Mouse (Mus musculus) liver, embryonic 14.5 days (tissue): ENCODE data around the gene Selenov.

Source experiments
- CTCF ChIP-seq: IDR thresholded peaks from 2 replicates; pipeline ENCODE4 v1.5.1; 2016; ENCODE audit warnings: antibody characterized with exemption, low read depth, control low read depth
- EP300 ChIP-seq: IDR thresholded peaks from 2 replicates; pipeline ENCODE4 v1.6.1; 2016; ENCODE audit warnings: antibody characterized with exemption, low read depth

DNA sequence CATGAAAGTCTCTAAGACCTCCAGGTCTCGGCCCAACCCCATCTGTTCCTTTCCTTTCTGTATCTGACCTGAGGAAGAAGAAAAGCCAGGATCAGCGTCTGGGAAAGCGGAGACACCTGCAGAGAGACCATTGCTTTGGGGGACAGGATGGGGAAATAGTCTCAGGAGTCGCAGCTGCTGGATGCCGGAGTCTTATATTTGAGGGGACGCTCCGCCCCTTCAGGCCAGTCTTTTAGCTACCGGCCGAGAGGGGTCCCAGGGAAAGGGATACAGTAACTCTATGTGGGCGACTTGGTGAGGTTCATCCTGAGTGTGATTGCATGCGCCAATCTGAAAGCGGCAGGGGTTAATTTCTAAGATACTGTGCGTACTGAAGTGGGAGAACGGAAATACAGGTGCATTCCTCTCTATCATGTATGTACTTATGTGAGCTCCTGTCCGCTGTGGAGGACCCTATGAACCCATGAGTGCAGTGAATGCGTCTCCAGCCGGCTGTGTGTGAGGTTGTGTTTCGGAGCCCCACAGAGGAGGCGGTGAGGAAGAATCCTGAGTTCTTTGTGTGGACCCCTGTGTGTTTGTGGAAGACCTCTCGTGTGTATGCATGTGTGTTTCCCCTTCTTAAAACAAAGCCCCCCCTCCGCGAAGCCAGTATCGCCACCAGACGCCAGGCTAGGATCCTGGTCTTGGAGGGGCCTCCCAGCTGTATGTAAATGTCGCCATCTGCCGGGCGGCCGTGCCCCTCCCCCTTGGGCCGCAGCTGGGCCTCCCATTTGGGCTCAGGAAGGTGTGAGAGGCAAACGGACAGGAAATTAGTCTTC is 10.8 kb upstream of the Selenov start, which contains the start of gene Dll3:
- no peak for TF ChIP-seq EP300
- peak; percentile 72 for TF ChIP-seq CTCF
